Mouse (Mus musculus) kidney, postnatal 4 days (tissue): ENCODE results near the gene Usp21.

Experiments
- DNase-seq, 2 experiments: peaks; one replicate each; pipeline ENCODE4 v3.0.0; 2021; ENCODE audit warnings: mixed read lengths in 2 of 2

The Usp21 gene

DNA sequence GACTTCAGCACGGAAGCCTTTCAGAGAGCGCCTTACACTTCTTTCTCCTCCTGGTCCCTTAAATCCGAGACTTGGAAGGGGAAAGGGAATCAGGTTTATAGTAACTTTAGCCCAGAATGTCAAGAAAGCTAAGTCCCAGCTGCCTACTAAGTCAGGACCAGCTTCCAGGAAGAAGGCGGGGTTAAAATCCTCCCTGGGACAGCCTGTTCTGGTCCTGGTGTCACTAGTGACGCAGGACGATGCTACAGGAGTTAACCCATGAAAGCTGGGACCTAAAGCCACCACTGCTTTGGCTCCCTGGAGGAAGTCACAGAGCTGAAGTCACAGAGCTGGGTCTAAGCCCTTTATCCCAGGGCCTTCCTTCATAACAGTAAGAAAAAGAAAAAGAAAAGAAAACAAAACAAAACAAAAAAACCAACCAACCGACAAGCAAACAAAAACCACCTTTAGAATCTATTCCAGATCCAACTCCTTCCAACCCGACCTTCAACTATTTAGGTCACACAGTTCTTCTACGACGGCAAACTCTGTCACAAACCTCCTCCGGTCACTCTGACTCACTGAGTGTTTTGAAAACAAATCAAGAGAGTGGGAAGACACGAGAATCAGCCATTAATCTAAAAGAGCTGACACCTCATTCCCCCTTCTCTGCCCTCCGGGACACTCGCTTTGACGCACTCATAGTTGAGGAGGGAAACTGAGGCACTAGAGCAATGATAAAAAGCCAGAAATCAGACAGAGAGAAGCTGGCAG lies 47.6 kb downstream of the Usp21 start:
- DNase-seq: peak; percentile 57 to 64

DNA sequence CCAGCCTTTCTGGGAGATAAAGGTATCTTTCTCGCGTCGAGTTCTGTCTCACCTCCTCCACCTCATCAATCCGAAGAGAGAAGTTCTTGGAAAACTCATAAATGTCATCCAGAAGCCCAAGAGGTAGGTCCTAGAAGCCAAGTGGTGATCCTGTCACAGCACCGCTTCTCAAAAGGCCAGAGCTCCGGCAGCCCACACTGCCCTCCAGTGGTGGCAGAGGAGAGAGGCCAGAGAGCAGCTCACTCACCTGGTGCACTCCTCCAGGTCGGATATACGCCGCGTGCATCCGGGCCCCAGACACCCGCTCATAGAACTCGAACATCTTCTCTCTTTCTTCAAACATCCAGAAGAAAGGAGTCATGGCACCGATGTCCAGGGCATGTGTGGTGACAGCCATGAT lies 49.3 kb downstream of the Usp21 start:
- DNase-seq: peak; percentile 78 to 85

DNA sequence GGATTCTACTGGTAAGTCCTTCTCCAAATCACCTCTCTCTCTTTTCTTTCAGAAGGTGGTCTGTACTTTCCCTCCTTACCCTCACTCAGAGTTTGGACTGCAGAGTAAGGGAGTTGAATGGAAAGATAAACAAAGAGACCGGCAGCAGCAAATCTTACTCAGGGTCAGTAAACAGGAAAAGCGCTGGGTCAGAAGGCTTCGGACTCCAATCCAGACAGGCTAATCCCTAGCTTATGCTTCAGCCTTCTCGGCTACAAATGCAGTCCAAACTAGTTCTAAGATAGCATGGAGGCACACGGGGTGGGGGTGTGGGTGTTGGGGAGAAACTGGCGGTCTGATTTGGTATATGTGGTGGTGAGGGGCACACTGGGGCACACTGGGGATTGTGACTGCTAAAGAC lies 50.4 kb downstream of the Usp21 start:
- DNase-seq: no peak

DNA sequence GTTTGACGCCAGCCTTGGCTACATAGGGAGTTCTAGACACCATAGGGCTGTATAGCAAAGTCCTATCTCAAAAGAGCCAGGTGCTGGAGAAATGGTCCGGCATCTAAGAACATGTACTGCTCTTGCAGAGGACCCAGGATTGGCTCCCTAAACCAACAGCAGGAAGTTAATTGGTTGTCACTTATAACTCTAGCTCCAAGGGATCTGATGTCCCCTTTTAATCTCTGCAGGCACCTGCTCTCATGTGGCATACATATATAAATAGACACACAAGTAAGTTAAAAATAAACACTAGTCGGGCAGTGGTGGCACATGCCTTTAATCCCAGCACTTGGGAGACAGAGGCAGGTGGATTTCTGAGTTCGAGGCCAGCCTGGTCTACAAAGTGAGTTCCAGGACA lies 52.0 kb downstream of the Usp21 start:
- no peak for DNase-seq

DNA sequence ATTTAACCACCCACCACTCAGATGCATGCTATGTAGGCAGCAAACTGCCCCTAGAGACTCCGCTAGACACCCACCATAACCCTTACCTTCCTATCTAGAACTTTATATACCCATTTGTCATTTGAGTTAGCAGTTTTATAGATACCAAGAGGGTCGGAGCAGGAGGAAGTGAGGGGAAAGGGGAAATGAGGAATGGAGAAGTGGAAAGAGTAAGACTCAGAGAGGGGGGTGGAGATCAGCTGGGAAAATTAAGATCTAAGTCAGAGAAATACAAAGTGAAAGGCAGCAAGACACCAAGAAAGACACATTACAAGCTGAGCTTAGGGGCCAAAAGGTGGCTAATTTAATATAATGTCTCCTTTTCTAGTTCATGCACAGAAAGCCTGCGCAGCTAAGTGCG lies 53.3 kb downstream of the Usp21 start:
- no peak for DNase-seq

DNA sequence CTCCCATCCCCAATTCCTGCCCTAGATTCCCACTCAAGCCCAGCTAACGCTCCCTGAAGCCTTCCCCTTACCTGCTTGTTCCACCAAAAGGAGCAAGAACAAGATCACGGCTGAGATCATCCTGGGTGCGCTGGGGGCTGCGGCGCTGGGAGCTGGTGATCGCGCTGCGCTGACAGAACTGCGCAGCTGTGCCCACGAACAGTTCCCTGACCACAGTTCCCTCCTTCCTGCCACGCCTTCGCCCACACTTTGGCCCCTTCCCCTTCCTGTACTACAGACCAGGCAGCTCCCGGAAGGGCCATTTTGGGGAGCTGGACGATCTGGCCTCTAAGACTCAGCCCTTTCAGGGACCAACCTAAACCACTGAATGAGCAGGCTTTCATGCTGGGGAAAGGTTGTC lies 53.7 kb downstream of the Usp21 start, which contains the start of gene Fcer1g:
Gene Fcer1g, minus strand, starts transcription at position 240 of the 400 bp plus-strand sequence.
- DNase-seq: no peak

DNA sequence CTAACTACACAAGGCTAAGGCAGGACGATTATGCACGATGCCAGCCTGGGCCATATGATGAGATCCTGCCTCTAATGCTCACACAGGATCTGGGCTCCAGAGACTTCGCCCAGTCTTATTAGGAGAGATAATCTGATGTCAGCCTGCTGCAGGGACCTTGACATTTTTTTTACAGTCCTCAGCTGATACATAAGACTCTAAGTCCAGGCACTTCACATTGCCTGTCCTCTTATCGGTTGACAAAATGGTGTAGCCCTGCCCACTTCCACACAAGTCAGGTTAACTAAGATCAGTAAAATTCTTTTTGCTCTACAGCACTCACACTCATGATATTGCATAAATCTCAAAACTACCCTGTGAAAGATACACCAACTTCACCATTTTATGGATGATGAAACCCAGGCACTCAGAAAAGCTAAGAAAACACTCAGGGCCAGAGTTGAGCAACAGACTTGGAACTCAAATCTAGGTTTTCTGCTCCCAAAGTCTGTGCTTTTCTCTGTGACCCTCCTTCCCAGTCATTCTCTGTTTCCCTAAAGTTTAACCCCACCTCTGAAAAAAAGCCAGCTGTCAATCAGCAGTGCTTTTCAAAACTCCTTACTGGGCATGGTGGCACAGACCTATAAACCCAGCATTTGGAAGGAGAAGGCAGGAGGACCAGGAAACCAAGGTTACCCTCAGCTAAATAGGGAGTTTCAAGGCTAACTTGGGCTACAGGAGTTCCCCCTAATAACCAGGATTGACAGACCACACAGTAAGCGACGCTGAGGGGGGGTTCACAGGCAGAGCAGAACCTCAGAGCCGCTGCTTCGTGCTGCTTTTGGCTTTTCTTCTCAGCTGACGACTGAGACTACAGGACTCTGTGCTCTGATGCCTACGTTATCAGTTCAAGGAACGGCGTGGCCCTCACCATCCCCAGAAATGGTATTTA lies 54.7 kb downstream of the Usp21 start:
- DNase-seq: no peak

DNA sequence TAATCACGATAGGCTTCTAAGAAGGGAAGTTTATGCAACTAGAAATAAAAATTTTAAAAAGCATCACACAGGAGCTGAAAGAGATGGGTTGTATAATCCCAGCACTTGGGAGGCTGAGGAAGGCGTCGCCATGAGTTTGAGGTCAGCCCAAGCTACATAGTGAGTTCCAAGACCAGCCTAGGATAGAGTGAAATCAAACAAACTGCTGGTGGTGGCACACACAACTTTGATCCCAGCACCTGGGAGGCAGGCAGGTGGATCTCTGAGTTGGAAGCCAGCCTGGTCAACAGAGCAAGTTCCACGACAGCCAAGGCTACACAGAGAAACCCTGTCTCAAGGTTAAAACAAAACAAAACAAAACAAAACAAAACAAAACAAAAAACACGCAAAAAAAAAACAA lies 55.4 kb downstream of the Usp21 start:
- DNase-seq: no peak
